In genomic region chr13:24247441-24247840, GRCm38 (mm10) we compare ENCODE assay signal across 16 mouse cellular contexts. TPM values are rescaled to one million over a fixed set of nuclear protein-coding genes. Genes with fewer than 3 reads are reported as not detected.
DNase-seq lines count a peak whose midpoint lies in the region; ATAC-seq and TF ChIP-seq lines count a peak whose summit lies in the region.
"Had no signal": no experiment of that assay in that cellular context is flagged by ENCODE, and none has a peak within 500 bp of the region (broad histone marks: within the 10 kb centered on the region; RNA-seq: fewer than 3 reads in every experiment).

No protein-coding gene starts in this region.

- 0 out of 2 replicates have a peak overlapping the region, but pooled peaks have one; percentile 16 for H3K27ac ChIP-seq in left cerebral cortex, adult 2 months
- H3K27ac ChIP-seq in stomach, embryonic 14.5 days (ENCODE audit: low read length) = peak overlapping the region; percentile 21; the same call in 1 of the 2 replicates
- no peak overlapping the region for H3K27ac ChIP-seq in stomach, postnatal 0 days (replicated peaks)
- H3K27ac ChIP-seq: embryonic facial prominence, embryonic 15.5 days; forebrain, embryonic 13.5 days; hindbrain, embryonic 13.5 days; macrophage; midbrain, embryonic 13.5 days had no signal

- no peaks in the 10 kb centered on the region for H3K36me3 ChIP-seq in stomach, embryonic 14.5 days (ENCODE audit: control insufficient read depth, insufficient read depth, low read length)
- no peaks in the 10 kb centered on the region for H3K36me3 ChIP-seq in stomach, postnatal 0 days (ENCODE audit: control insufficient read depth, insufficient read depth, low read length)
- H3K36me3 ChIP-seq: embryonic facial prominence, embryonic 15.5 days; hindbrain, embryonic 13.5 days; midbrain, embryonic 13.5 days had no signal

- no peak overlapping the region for H3K9ac ChIP-seq in stomach, embryonic 14.5 days (replicated peaks; ENCODE audit: low read depth, low read length)
- no peak overlapping the region for H3K9ac ChIP-seq in stomach, postnatal 0 days (ENCODE audit: low read length)
- H3K9ac ChIP-seq: embryonic facial prominence, embryonic 15.5 days; forebrain, embryonic 13.5 days; hindbrain, embryonic 13.5 days; midbrain, embryonic 13.5 days had no signal

- no peak for TF ChIP-seq CTCF in left cerebral cortex, adult 2 months (IDR thresholded peaks at IDR 0.05)
- TF ChIP-seq CTCF in stomach, postnatal 0 days (IDR thresholded peaks at IDR 0.05; ENCODE audit: low read depth) = no peak

- no peaks in the 10 kb centered on the region for H3K9me3 ChIP-seq in stomach, embryonic 14.5 days (ENCODE audit: control insufficient read depth, low read depth, low read length)
- no peaks in the 10 kb centered on the region for H3K9me3 ChIP-seq in stomach, postnatal 0 days (ENCODE audit: control insufficient read depth, low read length)
- H3K9me3 ChIP-seq: embryonic facial prominence, embryonic 15.5 days; forebrain, embryonic 13.5 days; hindbrain, embryonic 13.5 days; midbrain, embryonic 13.5 days had no signal

- intact Hi-C loops in left cerebral cortex, adult 2 months (cut with DNase I) = no loop called here
- intact Hi-C loops in left cerebral cortex, postnatal 4 days (cut with DNase I) = no loop called here

- peaks cover 20% of the 10 kb centered on the region for H3K4me1 ChIP-seq in stomach, embryonic 14.5 days (ENCODE audit: control insufficient read depth, insufficient read depth, low read length)
- H3K4me1 ChIP-seq in stomach, postnatal 0 days (replicated peaks; ENCODE audit: control insufficient read depth, insufficient read depth) = peaks cover 10% of the 10 kb centered on the region; the same call in 1 of the 2 replicates

- no peak for DNase-seq in frontal cortex, postnatal 10 days (ENCODE audit: low spot score in 2 of 2)
- DNase-seq in left cerebral cortex, adult 2 months (ENCODE audit: extremely low spot score in 1 of 2, low spot score in 2 of 2) = no peak
- DNase-seq in left cerebral cortex, postnatal 4 days = no peak
- DNase-seq in stomach, postnatal 0 days (ENCODE audit: low spot score) = no peak
- DNase-seq: cerebellum, adult 18-20 months; right cerebral cortex, postnatal 14 days had no signal

- no peak for TF ChIP-seq EP300 in stomach, postnatal 0 days (optimal IDR thresholded peaks at IDR 0.05)

- H3K4me3 ChIP-seq in left cerebral cortex, adult 2 months = no peak overlapping the region
- no peak overlapping the region for H3K4me3 ChIP-seq in stomach, embryonic 14.5 days (ENCODE audit: low read depth, low read length)
- H3K4me3 ChIP-seq in stomach, postnatal 0 days (ENCODE audit: low read depth, low read length) = no peak overlapping the region
- H3K4me3 ChIP-seq: embryonic facial prominence, embryonic 15.5 days; forebrain, embryonic 13.5 days; hindbrain, embryonic 13.5 days; midbrain, embryonic 13.5 days had no signal

- H3K27me3 ChIP-seq in stomach, embryonic 14.5 days (ENCODE audit: control insufficient read depth, insufficient read depth, low read length) = no peaks in the 10 kb centered on the region
- H3K27me3 ChIP-seq in stomach, postnatal 0 days (ENCODE audit: control insufficient read depth, insufficient read depth, low read length) = no peaks in the 10 kb centered on the region
- H3K27me3 ChIP-seq: embryonic facial prominence, embryonic 15.5 days; forebrain, embryonic 13.5 days; hindbrain, embryonic 13.5 days; midbrain, embryonic 13.5 days had no signal

- 70% methylated on average over 3 of the region's 3 CpGs for WGBS in stomach, embryonic 14.5 days
- WGBS in stomach, postnatal 0 days = 56% methylated on average over 3 of the region's 3 CpGs

- peak; percentile 20 for ATAC-seq in frontal cortex, adult (ENCODE audit: low TSS enrichment)
- no peak for ATAC-seq in stomach, embryonic 14.5 days (ENCODE audit: insufficient number of reproducible peaks, insufficient read depth, low FRiP score, low read depth)
- ATAC-seq in stomach, postnatal 0 days (ENCODE audit: low FRiP score, low TSS enrichment) = no peak
- ATAC-seq in megakaryocyte-erythroid progenitor cell, adult 5-6 weeks (replicated peaks; ENCODE audit: low FRiP score, low TSS enrichment, poor library complexity, severe bottlenecking) = no peak
- no peak for ATAC-seq in CD4-positive, CD25-positive, alpha-beta regulatory T cell, adult 4 months
- ATAC-seq: forebrain, embryonic 13.5 days; intestine, postnatal 0 days; midbrain, embryonic 13.5 days had no signal

- H3K4me2 ChIP-seq in stomach, embryonic 14.5 days (replicated peaks; ENCODE audit: low read depth, low read length) = no peak overlapping the region
- H3K4me2 ChIP-seq in stomach, postnatal 0 days (replicated peaks; ENCODE audit: low read depth) = no peak overlapping the region
- H3K4me2 ChIP-seq: embryonic facial prominence, embryonic 15.5 days; forebrain, embryonic 13.5 days; hindbrain, embryonic 13.5 days; midbrain, embryonic 13.5 days had no signal

RNA-seq across cellular contexts. Expression of gene Carmil1, which starts 33.2 kb away (rescaled TPM):
- total RNA-seq in left cerebral cortex, adult 2 months (2021) = 10 to 100 TPM; 32.5 to 34.3 TPM
- total RNA-seq in left cerebral cortex, postnatal 4 days (2021) = 10 to 100 TPM; 57.9 to 82.4 TPM
- polyA plus RNA-seq in stomach, embryonic 14.5 days (2014; fragmentation: Nextera tagmentation; extraction: Ambion mirVana) = 34.8 and 35.7 TPM in 2 replicates
- 17.8 and 18.9 TPM in 2 replicates for polyA plus RNA-seq in stomach, postnatal 0 days (2015; fragmentation: Nextera tagmentation; extraction: Ambion mirVana)
- not detected in 2 replicates for total RNA-seq in megakaryocyte-erythroid progenitor cell, adult 5-6 weeks (2014; fragmentation: Nextera tagmentation)
- total RNA-seq in megakaryocyte-erythroid progenitor cell, adult 5-6 weeks (2017) = not detected in 2 replicates
- polyA plus RNA-seq in CD4-positive, CD25-positive, alpha-beta regulatory T cell, adult 4 months (2017; shearing (Covaris generic)) = 1 to 10 TPM in 1 of 2 experiments, under 1 TPM in 1; 0.55 to 1.3 TPM

Comparison
In these comparisons a context has a peak if more than half of its experiments do, and no peak if none do; other contexts are left out.
1. RNA of gene Carmil1, which starts 33.2 kb away (total RNA-seq): 57.9 to 82.4 TPM in left cerebral cortex, postnatal 4 days and 32.5 to 34.3 TPM in left cerebral cortex, adult 2 months; not detected in megakaryocyte-erythroid progenitor cell, adult 5-6 weeks; every median in the first group is over 10 times any median in the second.